Mouse (Mus musculus) 416B (cell line): Measurements from ENCODE around the gene Arhgef18.

Source experiments
- DNase-seq: peaks from one replicate; pipeline ENCODE4 v3.0.0; 2011; ENCODE audit warnings: low read depth

Arhgef18 gene

DNA sequence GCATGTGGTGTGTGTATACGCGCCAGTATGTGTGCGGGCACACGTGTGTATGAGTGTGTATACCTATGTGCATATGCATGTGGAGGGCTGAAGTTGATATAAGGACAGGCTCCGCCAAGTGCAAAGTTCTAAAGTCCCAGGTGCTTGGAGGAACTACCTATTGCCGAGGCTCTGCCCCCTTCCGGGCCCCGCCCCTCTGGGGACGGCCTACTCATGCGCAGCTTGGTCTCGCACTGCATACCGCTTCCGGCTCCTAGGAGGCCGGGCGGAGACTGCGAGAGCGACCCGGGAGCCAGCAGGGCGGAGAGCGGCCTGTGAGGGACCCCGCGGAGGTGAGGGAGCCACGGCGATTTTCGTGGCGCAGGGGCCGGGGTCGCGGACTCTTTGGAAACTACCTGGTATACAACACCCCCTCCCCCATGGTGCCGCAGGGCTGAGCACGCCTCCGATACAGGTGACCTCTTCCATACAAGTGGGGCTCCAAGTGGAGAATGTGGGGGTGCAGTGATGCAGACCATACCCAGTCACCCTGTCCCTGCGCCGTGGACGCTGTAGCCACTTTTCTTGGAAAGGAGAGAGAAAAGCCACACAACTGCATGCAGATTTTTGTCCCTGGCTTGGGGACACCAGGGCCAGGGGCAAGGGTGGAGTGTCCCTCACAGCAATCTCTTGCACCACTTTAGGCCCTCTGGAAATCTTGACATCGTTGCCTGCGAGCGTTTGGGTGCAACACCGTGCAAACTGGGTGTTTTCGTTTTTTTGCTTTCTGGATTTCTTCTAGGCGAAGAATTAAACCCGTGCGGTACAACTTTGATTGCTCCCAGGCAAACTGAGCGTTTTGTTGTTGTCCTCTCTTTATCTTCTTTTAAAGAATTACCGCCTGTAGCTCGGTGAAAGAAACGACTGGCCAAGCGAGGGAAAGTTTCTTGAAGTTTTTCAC is at the start of gene Arhgef18:
Arhgef18 (plus strand) TSS at position 236 of the 940 bp plus-strand sequence.
- no peak for DNase-seq

- DNase-seq, result no peak
Observed at GRCm38 (mm10) chr8:3345337-3345736, 47.5 kb upstream of the Arhgef18 start.

- peak; percentile 36 for DNase-seq
Observed at GRCm38 (mm10) chr8:3346691-3347413, 46.0 kb upstream of the Arhgef18 start.

DNA sequence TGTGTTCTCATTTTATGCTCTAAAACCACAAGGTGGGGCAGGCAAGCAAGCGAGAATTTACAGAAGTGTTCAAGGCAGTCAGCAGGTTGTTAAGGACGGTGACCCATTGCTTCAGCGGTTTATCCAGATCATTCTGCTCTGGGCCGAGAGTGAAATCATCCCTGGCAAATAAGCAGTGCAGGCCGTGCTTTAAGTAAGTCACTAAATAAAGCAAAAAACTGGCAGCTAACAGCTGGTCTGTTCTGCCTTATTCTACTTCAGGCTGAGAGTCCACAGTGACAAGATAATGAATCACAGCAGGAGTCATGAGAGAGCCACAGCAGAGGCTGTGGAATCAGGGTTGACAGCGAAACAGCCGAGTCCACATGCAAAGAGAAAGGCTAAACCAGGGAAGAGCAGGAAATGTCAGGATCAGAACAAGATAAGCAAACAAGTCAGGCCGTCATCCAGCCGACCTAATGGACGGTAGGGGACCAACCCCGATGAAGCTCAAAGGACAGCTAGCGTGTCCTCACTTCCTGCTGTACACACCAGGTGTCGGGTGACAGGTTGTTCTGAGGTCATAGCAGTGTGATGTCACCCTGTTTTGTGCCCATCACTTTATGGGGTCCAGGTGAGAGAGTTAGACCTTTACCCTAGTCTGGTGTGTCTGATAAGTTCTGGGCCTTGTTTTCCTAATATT is 44.5 kb upstream of the Arhgef18 start:
- peak; percentile 36 for DNase-seq

DNA sequence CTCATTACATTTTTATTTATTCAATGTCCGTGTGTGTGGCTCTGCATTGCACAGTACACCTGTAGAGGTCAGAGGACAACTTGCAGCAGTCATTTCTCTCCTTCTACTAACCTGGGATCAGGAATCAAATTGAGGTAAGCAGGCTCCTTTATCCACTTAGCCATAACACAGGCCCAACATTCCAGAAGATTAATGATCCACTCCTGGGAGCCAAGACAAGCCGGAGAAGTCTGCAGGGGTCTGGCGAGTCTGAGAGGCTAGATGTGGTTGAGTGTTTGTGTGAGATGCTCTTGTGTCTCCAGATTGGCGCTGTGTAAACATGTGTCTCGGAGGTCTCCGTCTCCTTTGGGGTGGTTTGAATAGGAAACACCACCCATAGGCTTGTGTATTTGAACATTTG is 42.1 kb upstream of the Arhgef18 start:
- DNase-seq, result no peak

DNA sequence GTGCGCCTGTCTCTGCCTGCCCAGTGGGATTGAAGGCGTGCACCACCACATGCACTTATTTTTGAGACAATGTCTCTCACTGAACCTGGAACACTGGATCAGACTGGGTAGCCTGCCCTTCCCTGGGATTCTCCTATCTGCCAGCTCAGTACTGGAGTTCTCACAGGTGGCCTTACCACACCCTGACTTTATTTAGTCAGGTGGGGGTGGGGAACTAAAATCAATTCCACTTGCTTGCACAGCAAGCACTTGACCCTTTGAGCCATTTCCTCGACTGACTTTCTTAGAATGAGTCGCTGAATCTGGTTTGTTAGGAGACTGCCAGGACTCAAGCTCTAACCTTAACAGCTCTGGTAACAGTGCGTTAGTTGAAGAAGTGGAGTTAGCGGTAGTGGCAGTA is 40.1 kb upstream of the Arhgef18 start:
- DNase-seq, result no peak

GRCm38 (mm10) chr8:3353189-3353810 is 39.5 kb upstream of the Arhgef18 start, which contains the start of gene A430078G23Rik:
Gene A430078G23Rik, plus strand, starts transcription at chr8:3353415.
- DNase-seq, result peak; percentile 91

DNA sequence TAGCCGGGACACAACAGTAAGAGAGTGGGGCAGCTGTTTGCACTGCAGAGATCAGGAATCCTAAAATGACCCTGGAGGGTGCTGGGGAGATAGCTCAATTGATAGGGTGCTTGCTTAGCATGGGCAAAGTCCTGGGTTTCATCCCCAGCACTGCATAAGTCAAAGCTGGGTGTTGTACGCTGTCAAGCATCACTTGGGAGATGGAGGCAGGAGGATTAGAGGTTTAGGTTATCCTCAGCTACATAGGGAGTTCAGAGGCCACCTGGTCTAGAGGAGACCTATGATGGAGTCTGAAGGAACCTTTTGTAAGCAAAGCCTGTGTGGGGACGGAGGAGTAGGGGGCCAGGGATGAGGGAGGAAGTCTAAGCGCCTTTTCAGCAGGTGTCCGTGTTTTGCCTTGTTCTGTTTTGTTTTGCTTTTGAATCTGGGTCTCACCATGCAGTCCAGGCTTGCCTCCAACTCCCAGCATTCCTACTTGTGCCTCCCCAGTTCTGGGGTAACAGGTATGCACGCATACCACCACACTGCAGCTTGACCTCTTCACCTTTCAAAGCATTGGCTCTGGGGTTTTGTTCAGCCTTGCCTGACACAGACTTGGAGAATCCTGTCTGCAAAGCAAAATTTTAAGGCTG is 38.9 kb upstream of the Arhgef18 start:
- DNase-seq, result no peak

GRCm38 (mm10) chr8:3354443-3354812 is 38.4 kb upstream of the Arhgef18 start:
- peak; percentile 87 for DNase-seq

GRCm38 (mm10) chr8:3355586-3355985 is 37.2 kb upstream of the Arhgef18 start:
- DNase-seq, result peak; percentile 86

GRCm38 (mm10) chr8:3358060-3358459 is 34.7 kb upstream of the Arhgef18 start:
- peak; percentile 74 for DNase-seq

GRCm38 (mm10) chr8:3367086-3367485 is 25.7 kb upstream of the Arhgef18 start:
- no peak for DNase-seq

GRCm38 (mm10) chr8:3368091-3368490 is 24.7 kb upstream of the Arhgef18 start:
- no peak for DNase-seq

- peak; percentile 24 for DNase-seq
Observed at GRCm38 (mm10) chr8:3375748-3376147, 17.1 kb upstream of the Arhgef18 start.

- DNase-seq, result no peak
Observed at GRCm38 (mm10) chr8:3376641-3377274, 16.0 kb upstream of the Arhgef18 start.

DNA sequence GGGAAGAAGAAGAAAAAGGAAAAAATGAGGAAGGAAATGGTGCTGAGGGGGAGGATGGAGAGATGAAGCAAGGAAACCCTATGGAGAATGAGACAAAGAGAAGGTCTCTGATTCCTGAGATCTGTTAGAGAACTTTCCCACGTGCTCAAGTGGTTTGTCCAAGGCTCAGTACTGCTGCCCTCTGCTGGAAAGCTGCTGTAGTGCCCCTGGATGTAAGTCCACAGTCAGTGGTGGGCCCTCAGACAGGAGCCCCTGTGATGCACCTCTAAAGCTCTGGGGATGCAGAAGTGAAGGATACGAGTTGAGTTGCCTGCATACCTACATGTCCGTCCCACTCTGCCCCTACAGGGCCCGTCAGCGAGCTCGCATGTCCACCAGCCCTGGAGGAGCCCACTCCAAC is 5.5 kb upstream of the Arhgef18 start:
- DNase-seq, result peak; percentile 77

DNA sequence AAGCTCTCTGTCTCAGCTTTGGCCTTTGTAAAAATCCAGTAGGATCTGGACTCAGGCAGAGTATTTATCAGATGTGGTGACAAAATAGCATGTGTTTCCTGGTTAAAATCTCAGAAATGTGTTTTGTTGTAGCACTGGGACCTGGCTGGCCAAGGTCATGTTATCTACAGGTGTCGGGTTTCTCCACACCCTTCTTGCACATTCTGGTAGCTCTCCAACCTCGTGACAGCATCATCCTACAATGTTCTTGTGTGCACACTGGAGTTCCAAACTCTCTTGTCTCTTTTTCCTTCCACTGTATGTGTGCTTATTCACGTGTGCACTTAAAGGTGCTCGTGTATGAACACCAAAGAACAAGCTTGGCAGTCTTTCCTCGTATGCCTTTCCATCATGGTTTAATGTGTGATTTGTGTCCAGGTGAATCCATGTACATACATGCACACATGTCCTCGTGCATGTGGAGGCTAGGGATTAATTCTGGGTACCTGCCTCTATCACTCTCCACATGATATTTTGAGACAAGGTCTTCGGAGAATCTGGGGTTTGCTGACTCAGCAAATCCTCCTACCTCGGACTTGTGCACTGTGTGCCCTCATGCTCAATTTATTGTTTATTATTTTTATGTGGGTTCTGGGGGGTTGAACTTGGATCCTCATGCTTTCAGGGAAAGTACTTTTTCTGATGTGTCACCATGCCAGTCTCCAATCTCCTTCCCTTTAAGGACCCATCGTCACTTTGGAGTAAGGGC is 4.0 kb upstream of the Arhgef18 start:
- peak; percentile 40 for DNase-seq

DNA sequence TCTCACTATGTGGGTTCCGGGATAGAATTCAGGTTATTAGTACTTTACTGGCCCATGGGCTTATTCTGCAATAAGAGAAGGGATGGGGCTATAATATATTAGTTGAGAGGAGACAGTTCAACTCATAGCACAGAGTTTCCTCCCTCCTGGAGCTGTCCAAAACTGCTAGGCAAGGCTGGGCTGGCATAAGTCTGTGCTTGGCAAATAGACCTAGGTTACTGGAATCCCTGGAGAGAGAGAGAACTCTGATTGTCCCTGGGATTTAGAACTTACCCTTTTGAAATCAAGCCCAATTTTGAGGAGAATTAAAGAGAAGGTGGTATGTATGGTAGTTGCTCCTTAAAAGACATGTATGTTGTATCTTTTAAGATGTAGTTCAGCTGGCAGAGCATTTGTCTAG is 3.3 kb upstream of the Arhgef18 start:
- DNase-seq, result no peak

GRCm38 (mm10) chr8:3392293-3392692 is 513 bp upstream of the Arhgef18 start:
- DNase-seq, result no peak

DNA sequence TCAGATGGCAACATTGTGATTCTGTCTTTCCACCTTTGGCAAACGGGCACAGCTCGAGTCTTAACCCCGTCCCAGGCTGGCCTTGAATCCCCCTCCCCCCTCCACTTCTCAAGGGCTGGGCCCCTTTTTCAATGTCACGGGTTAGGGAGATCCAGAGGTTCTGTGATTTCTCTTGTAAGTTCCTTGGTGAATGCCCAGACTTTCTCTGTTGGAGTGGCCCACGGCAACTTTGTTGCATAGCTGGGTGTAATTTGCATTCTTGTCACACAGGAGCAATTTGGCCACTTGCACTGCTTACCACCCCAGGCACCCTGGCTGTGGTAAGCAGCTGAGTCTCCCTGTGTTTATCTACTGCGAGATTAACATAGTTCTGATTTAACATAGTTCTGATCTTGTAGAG is 1.8 kb downstream of the Arhgef18 start:
- no peak for DNase-seq
